Mouse (Mus musculus) liver, adult 2 months (tissue): ENCODE data around the gene D030056L22Rik.

Experiments used
- CTCF ChIP-seq: fragments of 200-500 bp; IDR thresholded peaks from 2 replicates; pipeline ENCODE4 v1.5.1; 2011; ENCODE audit warnings: low read depth, low read length, control low read depth
- POLR2A ChIP-seq: fragments of 200-500 bp; IDR thresholded peaks from 2 replicates; pipeline ENCODE4 v1.6.1; 2011; ENCODE audit warnings: low read length, control low read depth; ENCODE audit not compliant: insufficient read depth; ENCODE audit errors: extremely low read depth

DNA sequence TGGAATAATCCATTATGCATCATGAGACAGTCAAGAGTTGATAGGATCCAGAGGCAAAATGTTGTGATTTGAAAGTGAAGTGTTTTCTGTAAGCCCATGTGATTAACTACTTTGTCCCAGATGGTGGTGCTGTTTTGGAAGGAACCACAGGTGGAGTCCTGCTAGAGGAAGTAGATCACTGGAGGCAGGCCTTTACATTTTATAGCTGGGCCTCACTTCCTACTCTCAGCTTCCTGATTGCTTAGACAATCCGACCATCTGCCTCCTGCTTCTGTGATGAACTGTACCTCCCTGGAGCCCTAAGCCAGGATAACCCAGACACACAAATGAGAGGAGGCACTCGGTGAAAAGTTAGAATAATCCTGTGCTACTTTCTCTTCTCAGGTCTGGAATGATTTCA lies 49.1 kb upstream of the D030056L22Rik start:
- TF ChIP-seq CTCF (no peak), POLR2A (no peak)
